Mouse (Mus musculus): ENCODE results near the gene Poc1b.

DNA sequence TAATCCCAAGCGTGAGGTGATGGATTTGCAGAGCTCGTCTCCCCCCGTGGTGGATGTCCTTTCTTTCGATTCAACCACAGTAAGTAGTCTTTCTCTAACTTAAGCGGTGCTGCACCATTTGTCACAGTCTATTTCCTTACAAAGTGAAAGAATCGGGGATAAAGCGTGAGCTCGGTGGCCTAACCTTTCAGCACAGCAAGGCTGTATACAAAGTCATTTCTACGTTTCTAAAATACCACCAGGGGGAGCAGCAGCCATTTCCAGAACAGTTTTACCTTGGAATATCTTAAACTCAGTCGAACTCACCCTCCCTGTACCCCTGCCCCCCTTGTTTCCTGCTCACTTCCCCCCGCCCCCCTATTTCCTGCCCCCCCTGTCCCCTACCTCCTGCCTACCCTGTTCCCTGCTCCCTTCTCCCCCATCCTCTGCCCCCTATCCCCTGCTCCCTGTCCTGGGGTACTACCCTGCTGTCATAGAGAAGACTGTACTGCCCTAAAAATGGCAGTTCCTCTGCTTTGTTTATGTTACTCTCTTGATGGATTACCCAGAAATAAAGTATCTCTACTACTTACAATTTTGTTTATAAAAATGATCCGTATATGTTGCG lies 58.1 kb downstream of the Poc1b start:
- TF ChIP-seq GATA1 (IDR thresholded peaks at IDR 0.05; ENCODE audit: low read length) (no peak), TAL1 (IDR thresholded peaks at IDR 0.05; ENCODE audit: low read length) (no peak)
